Mouse (Mus musculus) kidney, embryonic 16.5 days (tissue): ENCODE measurements around the gene Crat. TPM values are rescaled to one million over a fixed set of nuclear protein-coding genes. Genes with fewer than 3 reads are reported as not detected.

Source experiments
- ATAC-seq: fragments of 200-750 bp; cut with Nextera tagmentation; 2 replicates; pipeline ENCODE4 v1.8.0; 2017; ENCODE audit warnings: moderate TSS enrichment; ENCODE audit not compliant: low FRiP score, low TSS enrichment
- H3K27ac ChIP-seq: fragments of 300-500 bp; sonication (generic); 2 replicates; pipeline ENCODE4 v1.5.1; 2014; ENCODE audit warnings: low read length
- H3K27me3 ChIP-seq: fragments of 300-500 bp; sonication (generic); 2 replicates; pipeline ENCODE4 v1.6.1; 2014; ENCODE audit warnings: low read length, control low read depth, mixed read lengths; ENCODE audit not compliant: insufficient read depth
- H3K36me3 ChIP-seq: fragments of 300-500 bp; sonication (generic); 2 replicates; pipeline ENCODE4 v1.6.1; 2014; ENCODE audit warnings: low read length, control low read depth, mixed read lengths; ENCODE audit not compliant: insufficient read depth
- H3K4me1 ChIP-seq: fragments of 300-500 bp; sonication (generic); 2 replicates; pipeline ENCODE4 v1.6.1; 2014; ENCODE audit warnings: low read length, control low read depth, mixed read lengths; ENCODE audit not compliant: insufficient read depth
- H3K4me2 ChIP-seq: fragments of 300-500 bp; sonication (generic); replicated peaks from 2 replicates; pipeline ENCODE4 v1.6.1; 2014; ENCODE audit warnings: low read depth, low read length
- H3K4me3 ChIP-seq: fragments of 300-500 bp; sonication (generic); 2 replicates; pipeline ENCODE4 v1.5.1; 2014; ENCODE audit warnings: mild to moderate bottlenecking, low read length
- H3K9ac ChIP-seq: fragments of 300-500 bp; sonication (generic); replicated peaks from 2 replicates; pipeline ENCODE4 v1.6.1; 2014; ENCODE audit warnings: low read length
- H3K9me3 ChIP-seq: fragments of 300-500 bp; sonication (generic); 2 replicates; pipeline ENCODE4 v1.6.1; 2016; ENCODE audit warnings: low read length, control low read depth
- WGBS: fragments of 180-500 bp; shearing (Covaris S2); extraction: QIAGEN DNeasy Blood & Tissue Kit; methylation state at CpG from one replicate; pipeline ENCODE4 v1.1.7; 2014; 5-methylcytosine and 5-hydroxymethylcytosine counted together
- polyA plus RNA-seq: library from polyadenylated mRNA; unstranded; fragments of >200 nt; fragmentation: Nextera tagmentation; extraction: Ambion mirVana; gene quantifications from 2 replicates; pipeline ENCODE4 v1.2.1, GENCODE M21; 2015

Crat gene
- polyA plus RNA-seq, result 40.9 and 44.2 TPM in 2 replicates

DNA sequence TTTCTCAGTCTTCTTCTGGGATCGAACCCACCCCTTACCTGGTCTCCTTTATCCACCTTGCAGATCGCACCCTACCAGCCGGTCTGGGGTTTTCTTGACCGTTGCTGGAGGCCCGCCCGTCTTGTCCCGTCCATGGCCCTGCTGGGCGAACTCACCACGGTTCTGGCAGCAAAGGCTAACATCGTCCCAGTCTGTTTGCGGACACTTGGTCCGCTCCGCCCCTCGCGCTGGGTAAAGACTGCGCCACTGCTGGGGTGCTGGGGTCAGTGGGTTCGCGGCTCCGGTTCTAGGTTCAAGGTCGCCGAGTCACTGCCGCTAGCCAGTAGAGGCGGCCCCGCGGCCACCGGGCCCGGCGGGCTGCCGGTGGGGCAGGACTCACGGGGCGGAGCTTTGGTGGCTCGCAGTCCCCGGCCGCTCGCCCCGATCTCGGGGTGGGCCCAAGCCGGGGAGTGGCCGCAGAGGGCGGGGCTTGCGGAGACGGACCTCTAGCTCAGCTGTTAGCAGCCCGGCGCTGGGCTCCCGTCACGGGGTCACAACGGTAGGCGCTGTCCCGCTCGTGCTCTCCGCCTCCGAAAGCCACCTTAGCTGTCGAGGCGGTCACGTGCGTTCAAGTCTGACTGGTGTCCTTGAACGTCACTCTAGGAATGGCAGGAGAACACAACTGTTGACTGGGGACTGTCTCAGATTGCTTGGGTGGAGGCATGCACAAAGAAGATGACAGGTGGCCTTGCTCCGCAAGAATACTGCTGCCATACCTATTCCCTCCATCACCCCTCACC lies at the start of gene Crat:
Gene Crat (minus strand): TSS at position 657 of the 779 bp plus-strand sequence.
- H3K4me3 ChIP-seq, result peak within 1 kb of the TSS; percentile 91
- peaks cover 29% of the 10 kb centered on the region for H3K4me1 ChIP-seq
- H3K27ac ChIP-seq, result peak within 1 kb of the TSS; percentile 99
- H3K36me3 ChIP-seq, result no peaks in the 10 kb centered on the region
- no peaks in the 10 kb centered on the region for H3K27me3 ChIP-seq
- peak; percentile 92 for ATAC-seq
- peak within 1 kb of the TSS; percentile 87 for H3K4me2 ChIP-seq
- H3K9me3 ChIP-seq, result no peaks in the 10 kb centered on the region
- peak within 1 kb of the TSS; percentile 98 for H3K9ac ChIP-seq
- WGBS, result under 1% methylated on average over 57 of the region's 58 CpGs

DNA sequence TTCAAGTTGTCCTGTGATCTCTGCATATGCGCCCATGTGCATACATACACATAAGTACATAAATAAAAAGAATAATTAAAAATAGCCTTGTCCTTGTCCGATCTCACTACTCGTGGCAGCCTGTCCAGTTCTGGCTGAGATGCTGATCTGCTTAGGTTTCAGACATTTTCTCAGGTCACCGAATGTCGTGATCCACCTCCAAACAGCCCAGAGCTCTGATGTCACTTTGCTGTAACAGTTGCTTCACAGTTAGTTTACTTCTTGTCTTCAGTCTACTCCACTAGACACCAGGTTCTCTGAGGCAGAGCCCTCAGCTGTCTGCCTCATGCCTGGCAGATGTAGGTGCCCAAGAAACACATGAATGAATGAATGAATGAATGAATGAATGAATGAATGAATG lies 48.8 kb upstream of the Crat start:
- peak overlapping the region; percentile 89 for H3K27ac ChIP-seq
- H3K9me3 ChIP-seq, result no peaks in the 10 kb centered on the region
- peaks cover 38% of the 10 kb centered on the region for H3K4me1 ChIP-seq
- ATAC-seq, result no peak
- peak overlapping the region; percentile 30 for H3K9ac ChIP-seq
- peak overlapping the region; percentile 44 for H3K4me3 ChIP-seq
- H3K36me3 ChIP-seq, result no peaks in the 10 kb centered on the region
- H3K27me3 ChIP-seq, result no peaks in the 10 kb centered on the region
- peak overlapping the region; percentile 58 for H3K4me2 ChIP-seq
- 40% methylated on average over 5 of the region's 5 CpGs for WGBS

DNA sequence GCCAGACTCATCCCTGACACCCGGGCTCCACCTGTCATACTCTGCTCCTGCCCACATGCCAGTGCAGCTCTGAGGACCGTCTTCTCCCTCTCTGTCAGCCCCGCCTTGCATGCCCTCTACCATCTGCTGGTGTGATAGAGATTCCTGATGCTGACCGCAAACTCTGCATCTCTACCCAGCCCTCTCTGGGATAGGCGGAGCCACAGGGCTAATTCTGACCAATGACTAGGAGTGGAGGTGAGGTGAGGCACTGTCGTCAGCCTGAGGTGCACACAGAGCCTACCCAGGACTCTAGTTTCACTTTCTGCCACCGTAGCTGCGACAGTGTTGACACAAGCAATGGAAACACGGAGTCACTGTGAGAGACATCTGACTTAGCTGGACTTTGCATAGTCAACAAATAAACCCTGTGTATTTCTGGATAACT lies 48.3 kb upstream of the Crat start:
- peak overlapping the region; percentile 30 for H3K9ac ChIP-seq
- peak overlapping the region; percentile 89 for H3K27ac ChIP-seq
- 2% methylated on average over 9 of the region's 9 CpGs for WGBS
- peak; percentile 93 for ATAC-seq
- peak overlapping the region; percentile 58 for H3K4me2 ChIP-seq
- no peaks in the 10 kb centered on the region for H3K9me3 ChIP-seq
- peaks cover 35% of the 10 kb centered on the region for H3K4me1 ChIP-seq
- H3K36me3 ChIP-seq, result no peaks in the 10 kb centered on the region
- peak overlapping the region; percentile 44 for H3K4me3 ChIP-seq
- no peaks in the 10 kb centered on the region for H3K27me3 ChIP-seq

DNA sequence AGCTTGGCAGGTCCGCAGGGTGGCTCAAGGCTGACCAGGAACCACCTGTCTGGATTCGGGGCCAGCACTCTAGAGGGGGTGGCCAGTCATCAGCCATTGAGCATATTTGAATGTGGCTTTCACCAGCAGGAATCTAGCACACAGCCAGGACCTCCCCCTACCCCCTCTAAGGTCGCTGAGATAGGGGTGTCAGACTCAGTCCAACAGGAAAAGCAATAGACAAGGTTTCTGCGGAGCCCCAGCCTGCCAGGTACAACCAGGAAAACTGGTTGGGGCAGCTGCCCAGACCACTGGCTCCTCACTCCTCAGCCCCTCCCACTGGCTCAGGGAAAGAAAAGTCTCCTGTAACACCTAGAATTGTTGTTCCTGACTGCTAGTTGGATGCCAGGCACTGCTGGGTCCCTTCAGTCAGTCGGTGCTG lies 47.7 kb upstream of the Crat start:
- H3K36me3 ChIP-seq, result no peaks in the 10 kb centered on the region
- H3K9ac ChIP-seq, result peak overlapping the region; percentile 30
- 9% methylated on average over 5 of the region's 5 CpGs for WGBS
- ATAC-seq, result peak; percentile 60
- peak overlapping the region; percentile 44 for H3K4me3 ChIP-seq
- H3K27ac ChIP-seq, result peak overlapping the region; percentile 89
- peaks cover 33% of the 10 kb centered on the region for H3K4me1 ChIP-seq
- H3K4me2 ChIP-seq, result peak overlapping the region; percentile 58
- H3K27me3 ChIP-seq, result no peaks in the 10 kb centered on the region
- no peaks in the 10 kb centered on the region for H3K9me3 ChIP-seq

DNA sequence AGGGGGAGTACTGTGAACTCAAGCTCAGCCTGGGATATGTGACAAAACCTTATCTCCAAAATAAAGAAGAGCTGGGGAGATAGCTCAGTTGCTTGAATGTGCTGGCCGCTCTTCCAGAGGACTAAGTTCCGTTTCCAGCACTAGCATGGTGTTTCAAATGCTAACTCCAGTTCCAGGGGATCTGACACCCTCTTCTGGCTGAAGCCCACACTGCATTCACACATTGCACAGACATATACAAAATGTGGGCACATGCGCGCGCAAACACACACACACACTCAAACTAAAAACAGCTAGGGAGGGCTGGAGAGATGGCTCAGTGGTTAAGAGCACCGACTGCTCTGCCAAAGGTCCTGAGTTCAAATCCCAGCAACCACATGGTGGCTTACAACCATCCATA lies 43.6 kb upstream of the Crat start:
- H3K36me3 ChIP-seq, result no peaks in the 10 kb centered on the region
- peaks cover 23% of the 10 kb centered on the region for H3K4me1 ChIP-seq
- no peak overlapping the region for H3K4me2 ChIP-seq
- 94% methylated on average over 6 of the region's 6 CpGs for WGBS
- no peak for ATAC-seq
- H3K27ac ChIP-seq, result no peak overlapping the region
- H3K9ac ChIP-seq, result no peak overlapping the region
- no peaks in the 10 kb centered on the region for H3K9me3 ChIP-seq
- H3K27me3 ChIP-seq, result no peaks in the 10 kb centered on the region
- H3K4me3 ChIP-seq, result no peak overlapping the region

DNA sequence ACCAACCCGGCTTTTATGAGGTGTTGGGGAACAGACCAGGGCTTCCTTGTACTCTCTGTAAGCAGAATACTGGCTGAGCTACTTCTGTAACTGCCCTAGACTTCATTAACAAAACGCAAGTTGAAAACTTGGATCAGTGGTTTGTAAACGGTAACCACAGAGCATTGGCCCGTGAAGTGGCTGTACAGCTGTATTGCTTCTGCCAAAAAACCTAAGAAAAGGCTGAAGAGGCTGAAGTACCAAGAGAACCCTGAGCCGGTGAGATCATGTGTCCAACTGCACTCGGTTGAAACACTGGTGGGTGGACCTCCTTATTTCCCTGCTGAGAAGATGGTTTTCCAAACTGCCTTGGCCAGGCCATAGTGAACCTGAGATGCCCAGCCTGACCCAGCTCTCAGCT lies 42.7 kb upstream of the Crat start:
- Histone ChIP-seq H3K9ac (no peak overlapping the region), H3K36me3 (no peaks in the 10 kb centered on the region), H3K27me3 (no peaks in the 10 kb centered on the region), H3K4me3 (no peak overlapping the region), H3K4me1 (peaks cover 14% of the 10 kb centered on the region), H3K27ac (peak overlapping the region; percentile 61), H3K9me3 (no peaks in the 10 kb centered on the region), H3K4me2 (no peak overlapping the region)
- ATAC-seq, result no peak
- WGBS, result 55% methylated on average over 6 of the region's 6 CpGs

DNA sequence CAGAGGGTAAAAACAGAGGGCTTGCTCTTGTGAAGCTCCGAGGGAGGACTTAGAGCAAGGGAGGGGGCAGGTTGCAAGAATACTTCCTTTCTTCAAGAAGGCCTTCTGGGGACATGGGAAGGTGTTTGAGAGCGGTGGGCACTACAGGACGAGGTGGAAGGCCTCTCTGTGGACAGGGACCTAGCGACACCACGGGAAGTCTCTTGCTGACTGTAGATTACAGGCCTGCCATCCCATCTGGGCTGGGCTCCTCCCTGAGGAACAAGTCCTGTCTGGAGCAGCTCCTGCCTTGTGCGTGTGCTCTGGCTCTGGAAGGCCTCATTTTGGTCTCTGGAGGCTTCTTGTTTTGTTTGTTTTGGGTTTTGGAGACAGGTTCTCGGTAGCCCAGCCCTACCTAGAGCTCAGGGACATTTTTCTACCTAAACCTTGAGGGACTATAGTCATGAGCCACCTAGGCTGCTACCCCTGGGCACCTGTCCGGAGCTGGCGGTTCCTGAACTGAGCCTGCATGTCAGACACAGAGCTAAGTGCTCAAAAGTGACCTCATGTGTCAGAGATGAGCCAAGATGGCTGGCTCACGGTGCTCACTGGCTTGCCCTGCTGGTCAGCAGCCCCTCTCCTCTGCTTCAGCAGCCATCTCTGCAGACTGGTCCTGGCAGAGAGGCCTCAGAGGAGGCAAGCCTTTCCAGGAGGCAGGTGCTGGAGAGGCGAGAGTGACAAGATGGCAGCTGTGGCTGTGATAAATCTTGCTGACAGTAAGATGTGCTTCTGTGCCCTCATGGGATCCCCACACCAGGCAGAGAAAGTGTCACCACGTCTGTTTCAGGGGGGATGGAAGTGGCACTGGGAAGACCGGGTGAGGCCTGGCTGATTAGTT lies 40.7 kb upstream of the Crat start:
- Histone ChIP-seq H3K4me3 (no peak overlapping the region), H3K9me3 (no peaks in the 10 kb centered on the region), H3K36me3 (no peaks in the 10 kb centered on the region), H3K4me1 (peaks cover 8% of the 10 kb centered on the region; the same call in 1 of the 2 replicates), H3K27ac (0 out of 2 replicates have a peak overlapping the region, but pooled peaks have one; percentile 13), H3K27me3 (no peaks in the 10 kb centered on the region), H3K9ac (no peak overlapping the region), H3K4me2 (no peak overlapping the region)
- no peak for ATAC-seq
- WGBS, result 60% methylated on average over 13 of the region's 13 CpGs

DNA sequence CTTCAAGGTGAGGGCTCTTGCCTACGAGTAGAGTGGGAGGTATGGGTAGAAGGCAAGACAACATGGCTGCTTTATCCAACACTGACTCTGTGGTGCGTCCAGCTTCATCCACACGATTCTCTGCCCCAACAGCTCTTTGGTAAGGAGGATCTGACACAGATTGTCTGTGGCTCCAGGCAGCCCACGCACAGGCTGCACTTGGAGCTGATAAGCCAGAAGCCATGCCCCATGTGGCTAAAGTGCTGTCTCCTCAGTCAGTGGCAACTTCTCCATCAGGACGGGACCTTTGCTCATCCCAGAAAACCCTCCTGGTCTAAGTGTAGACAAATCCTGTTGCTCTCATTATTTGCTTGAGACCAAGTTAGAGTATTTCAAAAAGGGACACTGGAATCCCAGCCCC lies 39.0 kb upstream of the Crat start:
- Histone ChIP-seq H3K4me1 (peaks cover 8% of the 10 kb centered on the region; the same call in 1 of the 2 replicates), H3K9ac (no peak overlapping the region), H3K27me3 (no peaks in the 10 kb centered on the region), H3K9me3 (peaks cover 10% of the 10 kb centered on the region; the same call in 1 of the 2 replicates), H3K27ac (no peak overlapping the region), H3K4me2 (no peak overlapping the region), H3K36me3 (peaks cover 10% of the 10 kb centered on the region), H3K4me3 (no peak overlapping the region)
- no peak for ATAC-seq
- 88% methylated on average over 5 of the region's 5 CpGs for WGBS

DNA sequence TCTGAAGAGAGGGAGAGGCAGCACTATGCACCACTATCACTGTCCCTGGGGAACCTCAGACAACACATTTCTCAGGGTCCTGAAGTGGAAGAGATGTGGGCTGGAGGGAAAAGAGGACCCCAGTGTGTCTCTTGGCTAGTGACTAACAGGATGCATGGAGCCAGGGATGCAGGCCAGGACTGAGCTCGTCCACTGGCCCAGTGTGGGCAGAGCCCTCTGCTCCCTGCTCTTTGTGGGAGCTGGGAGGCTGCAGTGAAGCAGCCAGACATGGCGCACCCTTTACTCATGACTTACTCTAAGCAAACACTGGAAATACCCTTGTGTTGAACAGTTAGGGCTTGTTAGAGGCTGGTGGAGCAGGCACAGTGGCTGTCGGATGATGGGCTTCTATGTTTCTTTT lies 38.0 kb upstream of the Crat start:
- 84% methylated on average over 3 of the region's 3 CpGs for WGBS
- ATAC-seq, result no peak
- H3K27ac ChIP-seq, result no peak overlapping the region
- H3K4me2 ChIP-seq, result no peak overlapping the region
- no peak overlapping the region for H3K9ac ChIP-seq
- peaks cover 10% of the 10 kb centered on the region; the same call in 1 of the 2 replicates for H3K9me3 ChIP-seq
- H3K36me3 ChIP-seq, result peaks cover 18% of the 10 kb centered on the region
- no peaks in the 10 kb centered on the region for H3K27me3 ChIP-seq
- no peak overlapping the region for H3K4me3 ChIP-seq
- peaks cover 8% of the 10 kb centered on the region; the same call in 1 of the 2 replicates for H3K4me1 ChIP-seq
